Mouse (Mus musculus) C2C12 (cell line): ENCODE measurements at regions not wholly inside any gene's neighbourhood (a gene's known extent, or its start where the extent isn't known, plus 50 kb on each side); places are given as distances from the start of the nearest gene placed in this dataset.

Experiments used
- CEBPB ChIP-seq: IDR thresholded peaks from one replicate; pipeline ENCODE4 v1.6.1; 2011; ENCODE audit warnings: low read depth, mild to moderate bottlenecking, control low read depth, moderate library complexity
- CTCF ChIP-seq: IDR thresholded peaks from one replicate; pipeline ENCODE4 v1.5.1; 2011; ENCODE audit not compliant: control insufficient read depth, insufficient read depth, insufficient read length
- MAX ChIP-seq: IDR thresholded peaks from one replicate; pipeline ENCODE4 v1.6.1; 2011; ENCODE audit warnings: mild to moderate bottlenecking, control low read depth
- MYOD1 ChIP-seq: IDR thresholded peaks from one replicate; pipeline ENCODE4 v1.6.1; 2011; ENCODE audit warnings: low read depth; ENCODE audit not compliant: control insufficient read depth, insufficient read length
- MYOG ChIP-seq: IDR thresholded peaks from one replicate; pipeline ENCODE4 v1.6.1; 2011; ENCODE audit not compliant: control insufficient read depth, insufficient read length; ENCODE audit errors: extremely low read depth
- USF1 ChIP-seq: IDR thresholded peaks from one replicate; pipeline ENCODE4 v1.6.1; 2011; ENCODE audit warnings: low read depth, mild to moderate bottlenecking, control low read depth, moderate library complexity

DNA sequence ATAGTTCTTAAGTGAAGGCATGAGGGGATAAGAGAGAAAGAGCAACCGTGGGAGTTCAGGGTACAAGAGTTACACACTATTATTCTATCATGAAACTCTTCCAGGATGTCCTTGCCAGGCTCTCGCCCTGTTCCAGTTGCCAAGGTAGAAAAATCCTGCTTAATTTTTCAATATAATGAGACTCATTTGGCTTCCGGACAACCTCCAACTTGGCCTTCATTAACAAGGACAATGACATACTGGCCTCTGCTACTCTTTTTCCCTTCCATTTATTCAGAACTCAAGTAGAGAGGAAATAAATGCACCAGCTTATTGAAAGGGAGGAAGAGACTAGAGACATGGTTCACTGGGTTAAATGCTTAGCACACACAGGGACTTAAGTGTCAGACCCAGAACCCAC lies 206.5 kb downstream of the Il15 start:
- TF ChIP-seq CTCF, result no peak
- TF ChIP-seq MAX, result no peak
- TF ChIP-seq MYOD1, result no peak
- no peak for TF ChIP-seq USF1
- no peak for TF ChIP-seq CEBPB
- no peak for TF ChIP-seq MYOG
